In the genomic region with DNA sequence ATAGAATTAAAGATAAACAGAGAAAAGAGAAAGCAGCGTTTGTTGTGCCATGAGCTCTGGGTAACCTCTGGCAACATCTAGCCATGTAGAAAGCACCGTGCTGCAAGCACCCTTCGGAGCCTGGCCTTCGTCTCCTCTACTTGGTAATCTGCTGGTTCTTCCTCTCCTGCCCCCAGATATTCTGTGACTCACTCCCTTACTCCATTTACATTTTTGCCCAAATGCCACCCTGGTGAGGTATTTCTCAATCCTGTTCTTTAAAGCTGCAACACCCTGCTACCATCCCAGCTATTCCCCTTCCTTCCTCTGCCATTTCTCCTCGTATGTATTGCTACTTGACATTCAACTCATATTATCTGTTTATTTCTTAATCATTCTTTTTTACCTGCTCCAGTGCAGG, we compare ENCODE assay signal across 27 mouse cellular contexts.
DNase-seq lines count a peak whose midpoint lies in the region; ATAC-seq and TF ChIP-seq lines count a peak whose summit lies in the region.
"Had no signal": no experiment of that assay in that cellular context is flagged by ENCODE, and none has a peak within 500 bp of the region (broad histone marks: within the 10 kb centered on the region; RNA-seq: fewer than 3 reads in every experiment).

No protein-coding gene starts in this region.

- peak overlapping the region; percentile 28; the same call in 1 of the 2 replicates for H3K27ac ChIP-seq in left cerebral cortex, adult 2 months
- no peak overlapping the region for H3K27ac ChIP-seq in midbrain, embryonic 10.5 days (replicated peaks)
- H3K27ac ChIP-seq: embryonic facial prominence, embryonic 13.5 days; forebrain, embryonic 10.5 days; hindbrain, embryonic 13.5 days; liver, embryonic 12.5 days; midbrain, embryonic 13.5 days had no signal

- no peak overlapping the region for H3K4me3 ChIP-seq in left cerebral cortex, adult 2 months
- no peak overlapping the region for H3K4me3 ChIP-seq in midbrain, embryonic 10.5 days
- H3K4me3 ChIP-seq: embryonic facial prominence, embryonic 13.5 days; forebrain, embryonic 10.5 days; heart, embryonic 12.5 days; hindbrain, embryonic 13.5 days; liver, embryonic 12.5 days; midbrain, embryonic 13.5 days had no signal

- DNase-seq in adrenal gland, adult 2 months = peak; percentile 41
- DNase-seq in adrenal gland, postnatal 4 days (ENCODE audit: low spot score in 2 of 2) = no peak
- no peak for DNase-seq in left cerebral cortex, adult 2 months (ENCODE audit: extremely low spot score in 1 of 2, low spot score in 2 of 2)
- DNase-seq in left cerebral cortex, postnatal 36 days (ENCODE audit: low spot score in 2 of 2) = no peak
- peak; percentile 25 for DNase-seq in 3T3-L1 (ENCODE audit: low read depth, low spot score)
- DNase-seq in midbrain, embryonic 10.5 days (ENCODE audit: low spot score) = no peak
- DNase-seq in kidney, postnatal 36 days = no peak
- DNase-seq: cerebellum, adult 11-12 months; cerebellum, postnatal 10 days; gastrocnemius, postnatal 14 days; heart, adult 18-20 months; heart, postnatal 4 days; kidney, adult 8-10 months; kidney, postnatal 10 days; left cerebral cortex, postnatal 4 days; lung, adult 18-20 months; right cerebral cortex, postnatal 4 days had no signal

- H3K27me3 ChIP-seq in midbrain, embryonic 10.5 days (ENCODE audit: low read depth, poor library complexity, severe bottlenecking) = peaks cover 26% of the 10 kb centered on the region; the same call in 1 of the 2 replicates
- H3K27me3 ChIP-seq: embryonic facial prominence, embryonic 13.5 days; heart, embryonic 12.5 days; hindbrain, embryonic 13.5 days; liver, embryonic 12.5 days had no signal

- H3K4me1 ChIP-seq in midbrain, embryonic 10.5 days = no peaks in the 10 kb centered on the region
- H3K4me1 ChIP-seq: embryonic facial prominence, embryonic 13.5 days; forebrain, embryonic 10.5 days; liver, embryonic 12.5 days; midbrain, embryonic 13.5 days had no signal

- H3K36me3 ChIP-seq in midbrain, embryonic 10.5 days = no peaks in the 10 kb centered on the region
- H3K36me3 ChIP-seq: forebrain, embryonic 10.5 days; hindbrain, embryonic 13.5 days; midbrain, embryonic 13.5 days had no signal

- H3K9me3 ChIP-seq in midbrain, embryonic 10.5 days (replicated peaks) = no peaks in the 10 kb centered on the region
- H3K9me3 ChIP-seq: embryonic facial prominence, embryonic 13.5 days; forebrain, embryonic 10.5 days; heart, embryonic 12.5 days; hindbrain, embryonic 13.5 days; liver, embryonic 12.5 days; midbrain, embryonic 13.5 days had no signal

- 94% methylated on average over 5 of the region's 5 CpGs for WGBS in midbrain, embryonic 10.5 days

- intact Hi-C loops in left cerebral cortex, adult 2 months (cut with DNase I) = no loop called here
- intact Hi-C loops in left cerebral cortex, postnatal 36 days (cut with DNase I) = no loop called here

- ATAC-seq in granulocyte monocyte progenitor cell, adult 5-6 weeks (replicated peaks; ENCODE audit: poor library complexity, severe bottlenecking) = peak; percentile 81
- ATAC-seq: forebrain, embryonic 16.5 days; intestine, embryonic 16.5 days; liver, embryonic 12.5 days; lung, postnatal 0 days; midbrain, embryonic 13.5 days had no signal

- TF ChIP-seq CTCF in left cerebral cortex, adult 2 months (IDR thresholded peaks at IDR 0.05) = no peak

Comparison
In these comparisons a context has a peak if more than half of its experiments do, and no peak if none do; other contexts are left out.
1. DNase-seq: peak in adrenal gland, adult 2 months (single experiment) and 3T3-L1 (single experiment); none in adrenal gland, postnatal 4 days (0 of 2), left cerebral cortex, adult 2 months (0 of 2), left cerebral cortex, postnatal 36 days (0 of 2), midbrain, embryonic 10.5 days (single experiment) and kidney, postnatal 36 days (0 of 2).